Mouse (Mus musculus) heart, adult 11 months (tissue): ENCODE data around the gene Nek10.
A peak's percentile ranks its signal among the peaks of the same experiment; 100 is the strongest.
"Not testable (repeated sequence)": the region's sequence is repeated elsewhere in the genome, so short reads cannot be mapped to it uniquely, and the experiment has no call there.

Source experiments
- DNase-seq: peaks from one replicate; pipeline ENCODE4 v3.0.0; 2022

Gene Nek10

DNA sequence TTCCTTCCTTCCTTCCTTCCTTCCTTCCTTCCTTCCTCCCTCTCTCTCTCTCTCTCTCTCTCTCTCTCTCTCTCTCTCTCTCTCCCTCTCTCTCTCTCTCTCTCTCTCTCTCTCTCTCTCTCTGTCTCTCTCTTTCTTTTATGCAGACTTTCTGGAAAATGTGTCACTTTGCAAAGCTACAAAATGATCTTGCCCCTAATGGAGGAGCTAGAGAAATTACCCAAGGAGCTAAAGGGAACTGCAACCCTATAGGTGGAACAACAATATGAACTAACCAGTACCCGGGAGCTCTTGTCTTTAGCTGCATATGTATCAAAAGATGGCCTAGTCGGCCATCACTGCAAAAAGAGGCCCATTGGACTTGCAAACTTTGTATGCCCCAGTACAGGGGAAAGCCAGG is at the start of gene Nek10:
Nek10 (plus strand) TSS at position 301 of the 400 bp plus-strand sequence.
- not testable (repeated sequence) for DNase-seq

DNA sequence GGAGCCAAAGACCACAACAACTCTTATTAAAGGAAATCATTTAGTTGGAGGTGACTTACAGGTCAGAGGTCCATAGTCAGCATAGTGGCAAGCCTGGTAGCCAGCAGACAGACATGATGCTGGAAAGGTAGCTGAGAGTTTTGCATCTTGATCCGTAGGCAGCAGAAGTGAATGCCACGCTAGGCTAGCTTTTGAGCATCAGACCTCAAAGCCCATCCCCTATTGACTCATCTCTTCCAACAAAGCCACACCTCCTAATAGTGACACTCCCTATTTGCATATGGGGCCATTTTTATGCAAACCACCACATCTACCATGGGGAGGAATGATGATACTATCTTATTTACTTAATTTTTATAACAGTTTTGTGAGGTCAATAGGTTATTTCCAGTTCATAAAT is 22.0 kb upstream of the Nek10 start:
- no peak for DNase-seq

DNA sequence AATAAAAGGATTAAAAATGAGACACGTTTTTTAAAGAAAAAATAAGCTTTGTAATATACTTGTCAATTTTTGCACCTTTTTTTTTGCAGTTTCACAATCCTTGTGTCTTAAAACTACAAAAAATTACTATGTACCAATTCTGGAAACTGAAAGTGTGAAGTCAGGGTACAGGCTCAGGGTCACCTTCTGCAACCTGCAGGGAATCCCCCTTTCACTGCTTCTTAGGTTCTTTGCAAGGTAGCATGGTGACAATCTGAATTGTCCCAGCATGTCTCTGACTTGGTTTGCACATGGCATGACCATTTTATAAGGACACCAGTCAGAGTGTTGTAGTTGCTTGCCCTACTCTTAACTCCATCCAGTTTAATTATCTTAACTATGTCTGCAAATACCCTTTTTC is 19.0 kb upstream of the Nek10 start:
- no peak for DNase-seq

DNA sequence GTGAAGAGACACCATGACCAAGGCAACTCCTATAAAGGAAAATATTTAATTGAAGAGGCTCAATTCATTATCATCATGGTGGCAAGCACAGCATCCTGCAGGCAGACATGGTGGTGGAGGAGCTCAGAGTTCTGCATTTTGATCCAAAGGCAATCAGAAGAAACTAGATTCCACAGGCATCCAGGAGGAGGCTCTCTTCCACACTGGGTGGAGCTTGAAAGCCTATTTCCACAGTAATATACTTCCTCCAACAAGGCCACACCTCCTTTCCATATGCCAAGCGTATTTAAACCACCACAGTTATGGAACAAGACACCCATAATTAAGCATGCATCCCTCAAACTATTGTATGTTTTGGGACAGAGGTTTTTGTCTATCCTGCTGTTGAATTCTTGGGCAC is 16.2 kb upstream of the Nek10 start:
- no peak for DNase-seq

DNA sequence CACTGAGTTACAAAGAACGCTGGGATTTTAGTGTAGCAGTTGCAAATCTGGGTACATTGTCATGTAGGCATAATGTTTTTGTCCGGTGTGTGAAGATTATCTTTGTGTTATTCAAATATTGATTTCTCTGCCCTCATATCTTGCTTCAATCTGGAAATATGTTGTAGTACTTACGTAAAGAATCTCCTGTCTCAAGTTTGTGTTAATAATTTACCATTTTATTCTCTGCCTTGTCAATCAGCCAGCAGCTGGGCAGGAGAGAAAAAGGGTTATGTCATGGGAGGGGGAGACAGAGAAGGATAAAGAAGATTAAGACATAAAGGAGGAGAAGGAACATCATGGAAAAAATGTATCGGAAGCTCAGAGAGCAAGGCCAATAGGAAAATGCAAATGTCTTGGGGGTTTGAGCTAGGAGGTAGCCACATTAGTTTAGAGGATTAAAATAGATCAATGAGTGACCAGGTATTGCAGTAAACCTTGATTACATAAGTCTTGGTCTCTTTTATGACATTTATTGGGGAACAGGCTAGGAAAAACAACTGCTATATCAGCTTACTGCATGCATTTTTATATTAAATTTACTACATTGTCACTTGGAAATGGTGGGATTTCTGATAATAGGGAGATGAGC is 13.3 kb upstream of the Nek10 start:
- no peak for DNase-seq

DNA sequence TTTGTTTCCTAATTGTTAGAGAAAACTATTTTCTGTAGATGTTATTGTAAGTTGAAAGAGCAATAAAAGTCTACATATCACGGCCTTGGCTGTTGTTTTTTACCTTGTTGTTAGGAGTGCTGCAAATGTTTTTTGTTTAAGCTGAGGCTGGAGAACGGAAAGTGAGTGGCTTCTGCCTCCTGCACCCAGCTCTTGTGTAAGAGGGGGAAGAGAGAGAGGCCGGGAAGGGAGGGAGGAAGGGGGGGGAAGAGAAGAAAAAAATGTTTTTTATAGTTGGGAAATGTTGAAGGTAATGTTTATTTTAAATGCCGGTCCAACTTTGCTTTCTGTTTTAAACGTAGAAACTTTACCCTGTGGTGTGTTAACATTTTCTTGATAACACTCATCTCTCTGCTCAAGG is 3.4 kb upstream of the Nek10 start:
- no peak for DNase-seq

DNA sequence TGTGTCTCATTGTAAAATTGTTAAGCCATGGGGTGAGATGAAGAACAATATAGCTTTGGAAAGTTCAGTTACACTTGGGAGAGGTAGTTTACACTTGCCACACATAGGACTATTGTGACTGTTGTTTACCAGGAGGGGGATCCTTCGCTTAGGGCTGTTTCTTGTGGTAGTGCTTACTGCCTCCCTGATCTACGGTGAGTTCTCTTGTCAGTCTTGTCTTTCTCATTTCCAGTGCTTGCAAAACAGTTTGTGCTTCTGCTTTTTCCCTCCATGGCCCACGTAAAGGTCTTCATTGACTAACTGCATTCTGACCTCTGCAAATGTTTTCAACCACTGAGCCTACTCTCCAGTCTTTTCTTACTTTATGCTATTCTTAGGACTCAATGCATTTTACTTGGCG is 2.9 kb upstream of the Nek10 start:
- DNase-seq = no peak

DNA sequence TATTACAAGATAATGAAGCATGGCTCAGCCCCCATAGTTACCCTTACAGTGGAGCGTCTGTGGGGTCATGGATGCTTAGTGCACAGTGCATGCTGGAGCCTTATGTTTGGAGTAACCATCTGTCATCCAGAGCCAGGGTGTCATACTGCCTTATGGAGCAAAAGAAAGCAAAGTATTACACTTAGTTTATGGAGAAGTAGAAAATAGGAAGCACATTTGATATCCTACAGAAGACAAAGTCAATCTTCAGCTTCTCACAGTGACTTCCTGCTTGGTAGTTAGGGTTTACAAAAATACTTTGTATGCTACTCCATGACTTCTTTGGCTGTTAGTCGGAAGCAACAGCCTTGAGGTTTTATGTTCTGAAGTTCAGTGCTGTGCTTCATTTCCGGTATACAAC is 2.4 kb upstream of the Nek10 start:
- no peak for DNase-seq

DNA sequence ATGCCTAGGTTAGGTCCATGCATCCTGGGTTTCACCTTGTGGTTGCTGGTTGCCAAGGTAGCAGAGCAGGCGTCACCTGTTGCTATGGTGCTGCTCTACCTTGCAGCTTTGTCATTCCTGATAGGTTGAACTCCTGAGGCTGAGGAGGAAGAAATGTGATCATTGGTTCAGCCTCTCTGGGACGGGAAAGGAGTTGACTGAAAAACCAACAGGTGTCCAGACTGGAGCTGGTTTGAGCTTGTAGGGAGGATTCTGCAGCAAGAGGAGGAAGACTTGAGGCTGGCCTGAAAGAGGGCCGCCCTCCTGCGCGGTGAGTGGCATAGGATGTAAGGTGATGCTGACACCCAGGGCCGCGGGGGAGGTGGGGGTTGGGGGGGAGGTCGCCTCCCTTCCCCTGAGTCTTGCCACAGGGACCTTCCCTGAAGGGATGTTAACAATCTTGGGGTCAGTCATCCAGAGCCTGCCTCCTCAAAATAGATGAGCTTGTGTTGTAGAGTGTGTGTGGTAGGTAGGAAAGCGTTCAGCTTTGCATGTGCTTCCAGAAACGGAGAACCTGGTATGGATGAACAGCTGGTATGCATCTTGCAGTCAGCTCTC is 804 bp downstream of the Nek10 start:
- no peak for DNase-seq

DNA sequence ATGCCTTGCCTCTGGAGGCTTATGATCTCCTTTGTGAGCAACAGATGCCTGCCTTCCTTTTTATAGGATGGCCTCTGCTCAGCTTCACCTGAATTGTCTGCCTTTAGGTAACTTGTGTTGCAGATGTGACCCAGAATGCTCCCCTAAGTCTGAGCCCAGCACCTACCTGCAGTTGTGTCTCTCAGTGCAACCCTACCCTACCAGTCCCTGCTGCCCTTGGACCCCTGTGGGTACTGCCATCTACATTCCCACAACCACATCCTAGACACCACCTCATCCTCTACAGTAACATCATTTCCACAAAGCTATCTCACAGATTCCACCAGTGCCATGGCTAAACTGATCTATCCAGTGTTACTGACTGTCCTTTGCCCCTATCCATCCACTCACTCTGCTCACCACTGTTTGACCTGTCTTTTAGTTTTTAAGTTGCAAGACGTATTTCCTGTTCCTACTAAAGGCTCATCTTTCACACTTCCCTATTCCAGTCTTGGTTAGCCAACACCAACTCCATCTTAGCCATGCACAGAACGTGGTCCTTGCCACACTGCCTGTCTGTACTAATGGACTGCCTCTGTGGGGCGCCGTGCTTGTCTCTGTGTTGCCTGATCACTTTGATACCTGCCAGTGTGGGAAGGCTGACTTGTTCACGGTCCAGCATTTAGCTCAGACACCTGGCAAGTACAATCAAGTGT is 1.4 kb downstream of the Nek10 start:
- DNase-seq = no peak

DNA sequence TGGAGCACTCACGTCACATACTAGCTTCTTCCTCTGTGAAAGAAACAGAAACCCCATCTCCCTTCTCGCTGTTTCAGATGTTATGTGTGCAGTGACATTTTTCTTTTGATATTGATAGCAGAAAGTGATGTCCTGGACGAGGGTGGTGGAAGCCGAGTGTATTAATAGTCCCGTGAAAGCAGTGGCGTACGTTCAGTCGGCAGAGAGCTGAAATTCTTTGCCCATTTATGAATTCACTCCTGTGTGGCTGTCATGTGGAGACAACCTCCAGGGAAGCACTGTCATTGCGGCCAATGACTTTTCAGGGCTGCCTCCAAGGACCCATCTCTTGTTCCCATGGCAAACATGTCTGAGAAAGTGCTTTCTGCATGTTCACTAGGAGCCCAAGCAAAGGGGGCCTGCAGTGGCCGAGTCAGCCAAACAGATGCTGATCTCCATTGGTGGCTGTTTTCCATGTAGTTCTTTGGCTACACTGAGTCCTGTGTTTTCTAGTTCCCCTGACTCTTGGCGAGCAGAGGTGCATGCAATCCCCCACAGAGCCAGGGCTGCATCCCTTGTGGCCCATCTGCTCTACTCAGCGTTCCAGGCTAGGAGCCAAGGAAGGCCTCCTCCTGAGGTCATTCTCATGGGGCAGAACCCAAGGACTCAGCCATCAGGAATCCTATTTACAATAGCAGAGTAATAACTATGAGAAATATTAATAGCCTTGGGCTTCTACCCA is 29.5 kb downstream of the Nek10 start:
- peak; percentile 99 for DNase-seq

DNA sequence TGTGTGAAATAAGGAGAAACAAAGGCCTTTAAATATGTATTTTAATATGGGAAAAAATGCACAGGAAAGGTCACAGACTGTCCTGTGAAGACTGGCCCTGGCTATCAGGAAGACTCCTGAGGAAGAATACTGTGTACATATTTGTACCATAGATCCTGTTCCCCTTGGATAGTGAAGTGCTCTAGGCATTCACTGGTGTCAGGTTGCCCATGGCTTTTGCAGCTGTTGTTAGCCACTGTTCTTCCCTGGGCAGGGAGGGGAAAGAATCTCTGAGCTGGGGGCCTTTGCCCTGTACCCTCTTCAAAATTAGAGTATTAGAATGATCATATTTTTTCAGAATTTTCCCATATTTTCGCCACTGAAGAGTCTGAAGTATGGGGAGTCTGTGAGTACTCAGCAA is 30.3 kb downstream of the Nek10 start:
- DNase-seq = no peak

DNA sequence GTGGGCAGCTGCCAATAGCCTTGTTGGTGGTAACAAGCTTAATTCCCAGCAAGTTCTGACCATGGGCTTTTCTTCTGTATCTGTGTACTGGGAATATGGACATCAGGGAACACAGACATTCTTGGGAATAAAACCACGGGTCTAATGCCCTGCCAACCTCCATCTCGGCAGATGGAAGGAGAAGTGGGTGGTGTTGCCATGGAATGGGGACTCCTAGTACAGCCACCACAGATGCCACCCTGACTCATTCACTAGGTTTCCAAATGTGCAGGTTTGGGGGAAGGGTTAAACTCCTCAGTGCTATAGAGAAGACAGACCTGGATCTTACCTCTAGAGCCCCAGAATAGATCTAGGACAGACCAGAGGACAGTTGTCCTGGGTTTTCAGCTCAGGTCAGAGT is 31.1 kb downstream of the Nek10 start:
- no peak for DNase-seq

DNA sequence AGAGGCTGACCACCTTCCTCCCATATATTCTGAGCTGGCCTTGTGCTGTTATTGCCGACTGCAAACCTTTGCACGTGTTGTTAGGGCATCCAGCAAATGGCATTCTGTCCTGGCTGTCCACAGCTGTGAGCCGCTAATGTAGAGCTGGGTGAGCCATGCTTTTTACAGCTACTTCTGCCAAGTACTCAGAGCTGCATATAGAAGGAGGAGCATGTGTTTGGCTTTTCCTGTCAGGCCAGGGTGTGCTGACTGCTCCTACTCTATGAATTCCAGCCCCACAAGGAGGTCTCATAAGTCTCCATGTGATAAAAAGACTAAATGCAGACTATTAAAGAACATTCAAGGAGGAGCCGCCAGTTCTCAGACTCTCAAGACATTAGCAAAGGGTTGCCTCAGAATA is 34.4 kb downstream of the Nek10 start:
- DNase-seq = no peak

DNA sequence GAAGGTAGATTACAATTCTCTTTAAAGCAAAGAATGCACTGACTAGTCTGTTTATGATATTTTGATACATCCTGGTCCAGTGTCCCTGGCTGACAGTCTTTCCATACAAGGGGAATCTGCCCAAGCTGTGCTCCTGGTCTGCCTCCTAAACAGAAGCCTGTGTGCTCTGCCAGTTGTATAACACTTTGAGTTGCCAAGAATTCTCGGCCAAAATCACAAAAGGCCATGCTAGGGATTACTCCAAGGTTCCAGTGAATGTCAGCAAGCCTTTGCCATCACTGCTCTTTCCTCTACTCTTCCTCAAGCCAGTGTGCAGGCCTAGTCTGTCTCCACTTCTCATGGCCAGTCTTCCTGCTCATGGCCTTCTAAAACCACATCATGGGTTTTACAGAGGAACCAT is 34.9 kb downstream of the Nek10 start:
- peak; percentile 91 for DNase-seq

DNA sequence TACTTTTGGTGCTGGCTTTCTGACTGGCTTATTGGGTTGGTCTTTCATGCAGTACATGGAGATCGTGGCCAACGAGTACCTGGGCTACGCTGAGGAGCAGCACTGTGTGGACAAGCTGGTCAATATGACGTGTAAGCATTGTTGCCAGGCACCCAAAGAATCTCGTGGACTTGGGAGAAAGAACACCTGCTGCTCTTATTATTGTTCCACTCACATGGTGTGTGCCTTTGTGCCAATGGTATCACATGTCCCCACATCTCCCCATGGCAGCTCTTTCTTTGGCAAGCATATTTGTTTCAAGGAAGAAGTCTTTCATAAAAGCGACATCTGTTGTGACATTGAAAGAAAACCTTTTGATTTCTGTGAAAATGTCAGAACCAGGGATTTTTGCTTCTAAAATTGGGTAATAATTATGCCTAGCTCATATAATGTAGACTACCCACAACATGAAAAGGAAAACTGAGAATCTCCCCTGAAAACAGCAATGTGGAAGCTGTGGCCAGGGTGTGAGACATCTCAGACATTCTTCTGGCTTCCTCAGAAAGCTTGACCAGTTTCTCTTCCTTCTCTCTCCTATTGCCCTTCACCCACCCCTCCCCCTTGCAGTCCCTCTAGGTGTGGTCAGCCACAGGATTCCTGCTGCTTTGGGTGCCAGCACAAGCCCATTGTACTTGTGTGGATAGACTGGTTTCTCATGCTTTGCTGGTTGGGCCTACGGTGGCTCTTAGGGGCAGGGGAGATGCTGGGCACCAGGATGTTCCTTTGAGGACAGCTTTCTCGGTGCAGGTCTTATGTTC is 39.7 kb downstream of the Nek10 start:
- DNase-seq = no peak

DNA sequence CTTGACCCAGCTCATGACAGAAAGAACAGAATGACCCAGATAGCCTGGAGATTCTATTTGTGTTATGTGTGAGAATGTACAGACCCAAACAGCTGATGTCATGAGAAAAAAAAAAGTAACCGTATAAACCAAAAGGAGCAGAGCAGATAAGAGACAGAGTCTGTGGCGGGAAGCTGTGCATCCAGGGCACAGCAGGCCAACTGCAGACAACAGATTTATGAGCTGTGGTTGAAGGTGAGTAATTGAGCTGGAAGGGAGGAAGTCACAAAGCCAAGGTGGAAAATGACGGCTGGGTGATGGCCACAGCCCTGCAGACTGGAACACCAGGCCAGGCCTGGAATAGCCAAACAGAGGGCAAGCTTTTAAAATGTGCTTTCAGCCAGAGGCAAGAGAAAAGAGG is 49.6 kb downstream of the Nek10 start:
- no peak for DNase-seq

DNA sequence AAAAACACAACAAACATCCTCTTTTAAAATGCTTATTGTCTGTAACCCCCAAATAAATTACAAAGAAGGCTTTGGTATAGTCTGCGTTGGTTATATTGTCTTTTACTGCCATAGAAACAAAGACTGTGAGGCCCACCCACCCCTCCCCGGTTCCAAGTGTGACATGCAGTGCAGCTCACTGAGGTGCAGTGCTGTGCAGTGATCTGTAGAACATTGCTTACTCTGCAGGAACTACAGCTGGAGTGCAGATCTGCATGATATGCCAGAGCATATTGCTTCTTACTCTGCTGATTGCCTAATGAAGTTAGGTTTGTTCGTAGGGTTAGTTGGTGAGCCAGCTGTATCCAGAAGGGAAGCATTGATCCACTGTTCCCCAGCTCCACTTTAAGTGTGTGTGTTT is 57.1 kb downstream of the Nek10 start:
- DNase-seq = no peak

DNA sequence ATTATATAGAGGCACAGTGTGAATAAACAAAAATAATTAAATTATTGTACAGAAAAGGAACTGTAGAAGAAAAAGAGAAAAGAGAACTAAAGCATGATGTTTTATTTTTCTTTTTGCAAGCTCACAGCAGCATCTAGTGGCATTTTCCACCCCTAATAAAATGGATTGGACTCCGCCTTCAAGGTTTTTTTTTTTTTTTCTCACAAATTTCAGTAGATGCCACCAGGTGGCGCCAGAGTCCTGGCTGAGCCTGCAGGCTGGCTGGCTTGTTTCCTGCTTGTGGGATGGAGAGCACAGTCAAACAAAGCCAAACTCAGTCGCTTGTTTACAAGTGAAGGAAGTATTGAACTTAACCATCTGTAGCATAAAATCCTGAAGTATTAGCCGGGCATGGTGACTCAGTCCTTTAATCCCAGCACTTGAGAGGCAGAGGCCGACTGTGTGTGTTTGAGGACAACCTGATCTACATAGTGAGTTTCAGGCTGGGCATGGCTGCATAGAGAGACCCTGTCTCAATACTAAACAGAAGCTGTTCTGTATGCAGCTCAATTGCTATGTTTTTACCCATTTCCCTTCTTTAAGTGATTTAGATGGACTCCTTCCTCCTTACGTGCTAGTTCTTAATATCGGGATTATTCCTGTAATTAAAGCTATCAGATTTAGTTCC is 60.6 kb downstream of the Nek10 start:
- DNase-seq = peak; percentile 94

DNA sequence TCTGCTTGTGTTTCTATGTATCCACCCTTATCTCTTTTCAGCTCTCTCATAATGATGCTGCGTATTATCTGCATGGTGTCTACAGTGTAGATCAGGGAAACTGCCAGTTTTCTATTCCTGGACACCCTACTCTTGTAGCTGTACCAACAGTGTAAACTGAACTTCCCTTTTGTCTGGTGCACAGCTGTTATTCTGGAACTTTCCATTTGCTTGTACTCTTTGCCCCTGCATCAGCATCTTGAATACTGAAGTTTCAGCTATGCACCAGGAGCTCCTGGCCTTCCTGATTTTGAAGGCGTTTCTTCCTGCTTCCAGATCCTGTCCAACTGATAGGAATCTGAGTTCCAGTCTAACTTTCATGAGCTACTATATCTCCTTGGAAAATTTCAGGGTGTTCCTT is 66.0 kb downstream of the Nek10 start:
- peak; percentile 94 for DNase-seq

DNA sequence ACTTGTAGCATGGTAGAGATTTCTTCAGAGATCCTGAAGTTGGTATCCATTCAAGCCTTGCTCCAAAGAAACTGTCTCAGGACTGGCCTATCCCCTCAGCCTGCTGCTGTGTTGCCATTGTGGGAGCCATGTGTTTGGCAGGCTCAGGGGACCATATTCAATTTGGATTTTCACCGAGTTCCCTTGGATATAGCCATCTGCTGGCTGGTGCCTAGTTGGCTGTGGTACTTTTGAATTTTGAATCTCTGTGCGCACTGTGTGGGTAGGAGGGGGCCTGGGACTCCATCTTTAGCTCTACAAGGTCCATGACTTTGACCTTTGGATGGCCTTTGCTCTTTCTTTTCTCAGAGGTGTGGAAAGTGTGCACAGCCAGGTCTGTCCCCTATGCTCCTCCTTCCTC is 66.8 kb downstream of the Nek10 start:
- no peak for DNase-seq

DNA sequence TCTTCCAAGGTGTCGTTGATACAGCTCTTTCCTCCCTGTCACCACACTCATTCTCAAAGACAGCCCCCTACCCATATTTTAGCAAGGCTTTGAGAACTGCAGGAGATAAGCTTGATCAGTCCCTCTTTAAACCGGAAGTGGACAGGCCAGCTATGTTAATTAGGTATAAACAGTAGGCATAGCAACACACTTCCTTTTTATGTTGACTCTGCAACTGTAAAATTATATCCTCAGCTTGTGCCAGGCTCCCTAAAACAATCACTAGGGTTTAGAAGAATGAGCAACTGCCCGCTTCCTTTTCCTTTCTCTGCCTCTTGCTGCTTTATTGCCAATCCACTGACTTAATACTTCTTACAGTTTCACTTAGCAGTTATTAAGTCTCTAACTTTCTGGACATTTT is 67.2 kb downstream of the Nek10 start:
- no peak for DNase-seq

DNA sequence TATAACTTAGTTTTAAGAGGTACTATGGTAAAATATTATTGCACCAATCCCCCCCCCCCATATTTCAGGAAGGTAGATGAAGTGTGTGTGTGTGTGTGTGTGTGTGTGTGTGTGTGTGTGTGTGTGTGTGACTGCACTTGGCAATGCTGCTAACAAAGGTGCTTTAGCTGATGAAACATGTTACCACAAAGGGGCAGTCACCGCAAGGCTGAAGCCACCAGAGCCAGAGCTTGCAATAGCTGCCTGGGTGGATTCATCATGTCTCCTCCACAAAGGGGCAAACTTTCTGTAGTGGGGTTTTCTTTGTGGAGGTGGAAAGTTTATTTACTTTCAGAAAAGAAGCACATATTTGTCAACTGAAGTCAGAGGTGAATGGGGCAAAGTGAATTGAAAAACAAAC is 67.9 kb downstream of the Nek10 start:
- DNase-seq = no peak
